25 mouse cellular contexts compared by ENCODE assay signal in genomic region chr7:77477519-77477918, GRCm38 (mm10).
DNase-seq lines count a peak whose midpoint lies in the region; ATAC-seq and TF ChIP-seq lines count a peak whose summit lies in the region.
"Had no signal": no experiment of that assay in that cellular context is flagged by ENCODE, and none has a peak within 500 bp of the region (broad histone marks: within the 10 kb centered on the region; RNA-seq: fewer than 3 reads in every experiment).

No protein-coding gene starts in this region.

- DNase-seq in forebrain, postnatal 0 days = peak; percentile 13
- peak; percentile 72 for DNase-seq in lung, embryonic 14.5 days
- no peak for DNase-seq in lung, adult 18-20 months
- peak; percentile 26 to 29 for DNase-seq in right cerebral cortex, postnatal 10 days (ENCODE audit: low spot score in 2 of 2)
- DNase-seq in right cerebral cortex, postnatal 36 days (ENCODE audit: low spot score in 2 of 2) = no peak
- DNase-seq in skeletal muscle tissue, adult 2 months (ENCODE audit: low read depth, low spot score) = peak; percentile 0
- DNase-seq in kidney, adult 2 months = no peak
- DNase-seq: cerebellum, adult 18-20 months; cerebellum, postnatal 25 days; embryo, embryonic 11 days; gastrocnemius, postnatal 14 days; heart, adult 18-20 months; heart, postnatal 36 days; liver, postnatal 0 days; retina, postnatal 1 day had no signal

- no peaks in the 10 kb centered on the region for H3K27me3 ChIP-seq in forebrain, postnatal 0 days (ENCODE audit: insufficient read depth, low read length)
- no peaks in the 10 kb centered on the region for H3K27me3 ChIP-seq in forebrain, embryonic 15.5 days
- no peaks in the 10 kb centered on the region for H3K27me3 ChIP-seq in lung, embryonic 14.5 days (ENCODE audit: insufficient read depth, low read length)
- no peaks in the 10 kb centered on the region for H3K27me3 ChIP-seq in kidney, adult 2 months (replicated peaks; ENCODE audit: control insufficient read depth, insufficient read depth, low read length)
- H3K27me3 ChIP-seq: embryonic facial prominence, embryonic 15.5 days; hindbrain, embryonic 15.5 days; kidney, embryonic 15.5 days; midbrain, embryonic 15.5 days had no signal

- TF ChIP-seq CTCF in forebrain, postnatal 0 days (IDR thresholded peaks at IDR 0.05; ENCODE audit: low read depth) = no peak
- TF ChIP-seq CTCF in lung, embryonic 14.5 days (IDR thresholded peaks at IDR 0.05; ENCODE audit: low read depth) = no peak
- TF ChIP-seq CTCF in kidney, adult 2 months (conservative IDR thresholded peaks at IDR 0.05; ENCODE audit: insufficient read depth, insufficient read length, low read depth, low read length) = no peak

- TF ChIP-seq POLR2A in kidney, adult 2 months (IDR thresholded peaks at IDR 0.05; ENCODE audit: low read depth, low read length) = no peak

- H3K9ac ChIP-seq in forebrain, postnatal 0 days = no peak overlapping the region
- H3K9ac ChIP-seq in forebrain, embryonic 15.5 days (replicated peaks) = no peak overlapping the region
- no peak overlapping the region for H3K9ac ChIP-seq in lung, embryonic 14.5 days
- H3K9ac ChIP-seq: embryonic facial prominence, embryonic 15.5 days; hindbrain, embryonic 15.5 days; kidney, embryonic 15.5 days; liver, postnatal 0 days; midbrain, embryonic 15.5 days had no signal

- ATAC-seq in forebrain, postnatal 0 days = no peak
- no peak for ATAC-seq in forebrain, embryonic 15.5 days (replicated peaks)
- ATAC-seq in lung, embryonic 14.5 days (ENCODE audit: insufficient read depth) = no peak
- ATAC-seq: intestine, embryonic 16.5 days; liver, postnatal 0 days; midbrain, embryonic 15.5 days had no signal

- no peaks in the 10 kb centered on the region for H3K36me3 ChIP-seq in forebrain, postnatal 0 days (ENCODE audit: insufficient read depth)
- no peaks in the 10 kb centered on the region for H3K36me3 ChIP-seq in forebrain, embryonic 15.5 days
- H3K36me3 ChIP-seq in lung, embryonic 14.5 days (ENCODE audit: insufficient read depth) = no peaks in the 10 kb centered on the region
- no peaks in the 10 kb centered on the region for H3K36me3 ChIP-seq in kidney, adult 2 months (ENCODE audit: control insufficient read depth, insufficient read depth, low read length)
- H3K36me3 ChIP-seq: embryonic facial prominence, embryonic 15.5 days; G1E; hindbrain, embryonic 15.5 days; kidney, embryonic 15.5 days; limb, embryonic 10.5 days; midbrain, embryonic 15.5 days had no signal

- WGBS in forebrain, postnatal 0 days = 73% methylated on average over 2 of the region's 2 CpGs
- WGBS in forebrain, embryonic 15.5 days = 75% methylated on average over 2 of the region's 2 CpGs
- 31% methylated on average over 2 of the region's 2 CpGs for WGBS in lung, embryonic 14.5 days
- 51% methylated on average over 2 of the region's 2 CpGs for WGBS in kidney, adult 2 months

- no peaks in the 10 kb centered on the region for H3K9me3 ChIP-seq in forebrain, postnatal 0 days (ENCODE audit: low read length)
- no peaks in the 10 kb centered on the region for H3K9me3 ChIP-seq in forebrain, embryonic 15.5 days
- H3K9me3 ChIP-seq in lung, embryonic 14.5 days (ENCODE audit: low read depth, low read length) = no peaks in the 10 kb centered on the region
- H3K9me3 ChIP-seq: embryonic facial prominence, embryonic 15.5 days; G1E; hindbrain, embryonic 15.5 days; kidney, embryonic 15.5 days; limb, embryonic 10.5 days; midbrain, embryonic 15.5 days had no signal

- no peak overlapping the region for H3K4me3 ChIP-seq in forebrain, postnatal 0 days (ENCODE audit: low read depth, low read length)
- H3K4me3 ChIP-seq in forebrain, embryonic 15.5 days = no peak overlapping the region
- no peak overlapping the region for H3K4me3 ChIP-seq in lung, embryonic 14.5 days (ENCODE audit: low read depth, low read length)
- H3K4me3 ChIP-seq in kidney, adult 2 months (ENCODE audit: insufficient read depth, low read depth, low read length) = no peak overlapping the region
- H3K4me3 ChIP-seq: embryonic facial prominence, embryonic 15.5 days; hindbrain, embryonic 15.5 days; kidney, embryonic 15.5 days; left cerebral cortex, adult 2 months; limb, embryonic 10.5 days; midbrain, embryonic 15.5 days; myocyte had no signal

- no peak overlapping the region for H3K27ac ChIP-seq in forebrain, postnatal 0 days (ENCODE audit: low read depth, low read length)
- H3K27ac ChIP-seq in forebrain, embryonic 15.5 days (replicated peaks) = no peak overlapping the region
- no peak overlapping the region for H3K27ac ChIP-seq in lung, embryonic 14.5 days (ENCODE audit: low read depth)
- H3K27ac ChIP-seq in kidney, adult 2 months (ENCODE audit: insufficient read depth, low read depth, low read length) = no peak overlapping the region
- H3K27ac ChIP-seq: embryonic facial prominence, embryonic 15.5 days; hindbrain, embryonic 15.5 days; kidney, embryonic 15.5 days; left cerebral cortex, adult 2 months; limb, embryonic 10.5 days; midbrain, embryonic 15.5 days had no signal

- no peak overlapping the region for H3K4me2 ChIP-seq in forebrain, postnatal 0 days (ENCODE audit: low read depth)
- no peak overlapping the region for H3K4me2 ChIP-seq in forebrain, embryonic 15.5 days (replicated peaks)
- H3K4me2 ChIP-seq in lung, embryonic 14.5 days = no peak overlapping the region
- H3K4me2 ChIP-seq: embryonic facial prominence, embryonic 15.5 days; hindbrain, embryonic 15.5 days; kidney, embryonic 15.5 days; midbrain, embryonic 15.5 days had no signal

- no peaks in the 10 kb centered on the region for H3K4me1 ChIP-seq in forebrain, postnatal 0 days (ENCODE audit: insufficient read depth)
- H3K4me1 ChIP-seq in forebrain, embryonic 15.5 days = no peaks in the 10 kb centered on the region
- H3K4me1 ChIP-seq in lung, embryonic 14.5 days (ENCODE audit: insufficient read depth) = no peaks in the 10 kb centered on the region
- H3K4me1 ChIP-seq in kidney, adult 2 months (ENCODE audit: control insufficient read depth, insufficient read depth, low read length) = no peaks in the 10 kb centered on the region
- H3K4me1 ChIP-seq: embryonic facial prominence, embryonic 15.5 days; hindbrain, embryonic 15.5 days; kidney, embryonic 15.5 days; limb, embryonic 10.5 days; midbrain, embryonic 15.5 days had no signal

Comparison
In these comparisons a context has a peak if more than half of its experiments do, and no peak if none do; other contexts are left out.
1. DNase-seq: peak in forebrain, postnatal 0 days (single experiment), lung, embryonic 14.5 days (single experiment), right cerebral cortex, postnatal 10 days (2 of 2) and skeletal muscle tissue, adult 2 months (single experiment); none in lung, adult 18-20 months (0 of 2), right cerebral cortex, postnatal 36 days (0 of 2) and kidney, adult 2 months (single experiment).